Mouse (Mus musculus): ENCODE measurements around the gene Tufm.

DNA sequence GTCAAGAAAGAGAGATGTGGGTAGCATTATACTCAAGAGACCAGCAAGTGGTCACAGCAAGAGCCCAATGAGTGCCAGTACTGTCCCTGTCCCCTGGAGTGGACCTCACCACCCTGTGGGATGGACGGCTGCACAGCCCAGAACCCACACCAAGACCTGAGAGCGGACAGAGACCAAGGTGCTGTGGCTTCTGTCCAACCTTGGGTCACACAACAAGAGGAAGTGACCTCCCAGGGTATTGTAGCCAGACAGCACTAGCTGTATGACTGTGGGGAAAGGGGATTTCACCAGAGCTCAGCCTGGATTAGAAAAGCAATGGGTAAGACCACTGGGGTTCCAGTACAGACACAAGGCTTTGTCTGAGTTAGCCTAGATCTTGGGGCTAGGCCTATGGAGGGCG lies 34.9 kb upstream of the Tufm start:
- TF ChIP-seq CEBPB (IDR thresholded peaks at IDR 0.05; ENCODE audit: insufficient read depth, poor library complexity, severe bottlenecking) (no peak), MYOG (IDR thresholded peaks at IDR 0.05; ENCODE audit: control insufficient read depth in 1 of 3, insufficient read depth in 1 of 3, insufficient read length in 2 of 3, low read depth in 2 of 3) (no peak), REST (IDR thresholded peaks at IDR 0.05; ENCODE audit: insufficient read depth, insufficient read length) (no peak), USF1 (IDR thresholded peaks at IDR 0.05; ENCODE audit: low read depth) (no peak), POLR2AphosphoS2 (IDR thresholded peaks at IDR 0.05; ENCODE audit: insufficient read length, low read depth) (no peak), POLR2A (IDR thresholded peaks at IDR 0.05; ENCODE audit: insufficient read length, low read depth) (no peak), E2F4 (IDR thresholded peaks at IDR 0.05; ENCODE audit: insufficient read depth) (no peak), TCF3 (IDR thresholded peaks at IDR 0.05; ENCODE audit: insufficient read length, low read depth) (no peak), MAX (IDR thresholded peaks at IDR 0.05; ENCODE audit: low read depth) (no peak)

Measured in myocyte (in vitro differentiated cells).